24 mouse cellular contexts compared by ENCODE assay signal in genomic region chr5:89062286-89062685, GRCm38 (mm10).
"Had no signal": no experiment of that assay in that cellular context is flagged by ENCODE, and none has a peak within 500 bp of the region (broad histone marks: within the 10 kb centered on the region; RNA-seq: fewer than 3 reads in every experiment).

No protein-coding gene starts in this region.

- H3K27me3 ChIP-seq: heart, embryonic 12.5 days; hindbrain, embryonic 12.5 days; intestine, embryonic 15.5 days; limb, embryonic 12.5 days; liver, embryonic 13.5 days; liver, embryonic 15.5 days had no signal

- H3K4me2 ChIP-seq: heart, embryonic 12.5 days; hindbrain, embryonic 12.5 days; hindbrain, embryonic 14.5 days; intestine, embryonic 15.5 days; limb, embryonic 12.5 days; liver, embryonic 11.5 days; liver, embryonic 13.5 days; liver, embryonic 15.5 days had no signal

- H3K4me1 ChIP-seq: hindbrain, embryonic 10.5 days; hindbrain, embryonic 12.5 days; intestine, embryonic 15.5 days; limb, embryonic 10.5 days; limb, embryonic 12.5 days; liver, embryonic 13.5 days; liver, embryonic 15.5 days had no signal

- H3K36me3 ChIP-seq: heart, embryonic 10.5 days; heart, embryonic 12.5 days; hindbrain, embryonic 10.5 days; hindbrain, embryonic 12.5 days; intestine, embryonic 15.5 days; limb, embryonic 10.5 days; limb, embryonic 12.5 days; liver, embryonic 13.5 days; liver, embryonic 15.5 days had no signal

- H3K4me3 ChIP-seq: heart, embryonic 10.5 days; heart, embryonic 12.5 days; hindbrain, embryonic 10.5 days; hindbrain, embryonic 12.5 days; intestine, embryonic 15.5 days; layer of hippocampus, adult 2 months; left cerebral cortex, adult 2 months; limb, embryonic 10.5 days; limb, embryonic 12.5 days; liver, embryonic 13.5 days; liver, embryonic 15.5 days had no signal

- H3K9me3 ChIP-seq: heart, embryonic 10.5 days; heart, embryonic 12.5 days; hindbrain, embryonic 10.5 days; hindbrain, embryonic 12.5 days; intestine, embryonic 15.5 days; limb, embryonic 10.5 days; limb, embryonic 12.5 days; liver, embryonic 13.5 days; liver, embryonic 15.5 days had no signal

- H3K27ac ChIP-seq: heart, embryonic 10.5 days; hindbrain, embryonic 10.5 days; hindbrain, embryonic 12.5 days; hindbrain, embryonic 14.5 days; intestine, embryonic 15.5 days; layer of hippocampus, adult 2 months; left cerebral cortex, adult 2 months; limb, embryonic 10.5 days; limb, embryonic 12.5 days; liver, embryonic 13.5 days; liver, embryonic 15.5 days had no signal

- H3K9ac ChIP-seq: heart, embryonic 12.5 days; hindbrain, embryonic 12.5 days; hindbrain, embryonic 14.5 days; intestine, embryonic 15.5 days; limb, embryonic 12.5 days; liver, embryonic 13.5 days; liver, embryonic 15.5 days; liver, postnatal 0 days had no signal

- DNase-seq: gastrocnemius, postnatal 10 days; gastrocnemius, postnatal 25 days; heart, adult 18-20 months; heart, postnatal 10 days; heart, postnatal 4 days; liver; liver, embryonic 13.5 days; liver, postnatal 0 days had no signal

- ATAC-seq: forebrain, embryonic 16.5 days; hindbrain, embryonic 16.5 days; inflammation-experienced regulatory T-cells, adult 6 months; intestine, embryonic 15.5 days; intestine, postnatal 0 days; liver, postnatal 0 days had no signal
